Mouse (Mus musculus): ENCODE results near the gene Gpr165. TPM values are rescaled to one million over a fixed set of nuclear protein-coding genes. Genes with fewer than 3 reads are reported as not detected.

Gene Gpr165
- 0.21 and 0.24 TPM in 2 replicates for polyA plus RNA-seq (2014; fragmentation: Nextera tagmentation; extraction: Ambion mirVana)

DNA sequence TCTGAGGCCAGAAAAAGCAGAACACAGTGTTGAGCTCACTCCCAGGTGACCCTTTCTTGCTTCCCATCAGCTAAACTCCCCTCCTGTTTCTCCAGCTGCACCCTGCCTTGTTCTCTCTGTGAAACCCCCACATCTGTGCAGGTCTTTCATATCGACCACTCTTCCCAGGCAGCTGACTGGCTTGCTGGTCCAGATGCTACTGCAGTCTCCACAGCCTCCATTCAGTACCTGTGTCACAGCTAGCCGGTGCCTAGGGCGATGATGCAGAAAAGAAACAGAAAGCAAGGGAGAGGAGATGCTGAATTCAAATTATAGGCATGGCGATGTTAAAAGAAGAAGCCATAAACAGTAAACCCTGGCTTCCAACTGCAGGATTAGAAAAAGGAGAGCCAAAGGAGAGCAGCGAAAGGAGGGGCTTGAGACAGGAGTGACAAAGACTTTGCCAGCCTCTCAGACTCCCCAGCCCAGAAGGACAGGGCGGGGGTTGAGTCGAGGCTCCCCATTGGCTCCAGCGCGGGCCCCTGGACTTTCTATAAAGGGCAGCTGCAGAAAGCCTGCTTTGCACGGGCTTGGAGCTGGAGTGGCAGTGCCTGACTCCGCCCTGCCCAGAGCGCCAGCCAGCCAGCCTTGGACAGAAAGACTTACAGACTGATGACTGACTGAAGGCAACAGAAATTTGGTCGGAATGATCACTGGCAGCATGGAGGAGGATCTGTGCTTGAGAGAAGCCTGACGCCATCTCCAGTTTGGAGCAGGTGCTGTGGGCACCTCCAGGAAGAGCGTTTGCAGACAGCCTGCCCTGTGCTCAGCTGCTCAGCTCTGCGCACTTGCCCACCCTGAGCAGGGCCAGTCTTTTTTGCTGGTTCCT, at the start of gene Gpr165:
Gene Gpr165, plus strand, starts transcription at position 535 of the 868 bp plus-strand sequence.
- Histone ChIP-seq H3K4me3 (ENCODE audit: low read depth, low read length) (peak within 1 kb of the TSS; percentile 5; the same call in 1 of the 2 replicates), H3K36me3 (ENCODE audit: insufficient read depth) (no peaks in the 10 kb centered on the region), H3K9ac (no peak within 1 kb of the TSS), H3K4me1 (ENCODE audit: insufficient read depth) (no peaks in the 10 kb centered on the region), H3K27me3 (ENCODE audit: insufficient read depth, low read length) (no peaks in the 10 kb centered on the region), H3K9me3 (ENCODE audit: low read depth, low read length) (no peaks in the 10 kb centered on the region), H3K27ac (ENCODE audit: low read depth) (no peak within 1 kb of the TSS), H3K4me2 (peak within 1 kb of the TSS; percentile 50)
- TF ChIP-seq CTCF (IDR thresholded peaks at IDR 0.05; ENCODE audit: low read depth) = no peak
- DNase-seq = peak; percentile 40
- ATAC-seq (ENCODE audit: insufficient read depth) = peak; percentile 99
- whole genome bisulfite sequencing = 12% methylated on average over 16 of the region's 16 CpGs

DNA sequence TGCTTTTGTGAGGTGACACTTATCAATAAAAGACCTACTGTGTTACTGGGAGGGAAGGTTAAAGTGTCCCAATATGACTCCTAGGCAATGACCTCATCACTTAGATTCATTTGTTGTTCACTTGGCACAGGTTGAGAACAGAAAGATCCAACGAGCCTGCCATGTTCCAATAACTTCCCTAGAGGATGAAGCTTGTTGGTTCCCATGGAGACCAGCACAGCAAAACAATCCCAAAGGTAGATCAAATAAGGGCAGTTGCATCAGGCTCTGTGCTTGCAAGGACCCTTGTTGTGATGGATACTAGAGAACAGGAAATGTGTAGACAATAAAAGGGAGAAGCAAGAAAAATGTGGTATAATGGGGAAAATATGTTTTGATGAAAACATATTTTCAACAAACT, 38.4 kb upstream of the Gpr165 start:
- Histone ChIP-seq H3K4me3 (ENCODE audit: low read depth, low read length) (no peak overlapping the region), H3K9ac (no peak overlapping the region), H3K9me3 (ENCODE audit: low read depth, low read length) (no peaks in the 10 kb centered on the region), H3K36me3 (ENCODE audit: insufficient read depth) (no peaks in the 10 kb centered on the region), H3K27me3 (ENCODE audit: insufficient read depth, low read length) (no peaks in the 10 kb centered on the region), H3K4me2 (no peak overlapping the region), H3K27ac (ENCODE audit: low read depth) (no peak overlapping the region), H3K4me1 (ENCODE audit: insufficient read depth) (no peaks in the 10 kb centered on the region)
- no peak for TF ChIP-seq CTCF (IDR thresholded peaks at IDR 0.05; ENCODE audit: low read depth)
- ATAC-seq (ENCODE audit: insufficient read depth) (no peak), DNase-seq (no peak)
- WGBS = 46% methylated on average over 1 of the region's 1 CpGs

Measured in lung, embryonic 14.5 days (tissue).